Comparison of ENCODE assay signal across 16 mouse cellular contexts in the genomic region with DNA sequence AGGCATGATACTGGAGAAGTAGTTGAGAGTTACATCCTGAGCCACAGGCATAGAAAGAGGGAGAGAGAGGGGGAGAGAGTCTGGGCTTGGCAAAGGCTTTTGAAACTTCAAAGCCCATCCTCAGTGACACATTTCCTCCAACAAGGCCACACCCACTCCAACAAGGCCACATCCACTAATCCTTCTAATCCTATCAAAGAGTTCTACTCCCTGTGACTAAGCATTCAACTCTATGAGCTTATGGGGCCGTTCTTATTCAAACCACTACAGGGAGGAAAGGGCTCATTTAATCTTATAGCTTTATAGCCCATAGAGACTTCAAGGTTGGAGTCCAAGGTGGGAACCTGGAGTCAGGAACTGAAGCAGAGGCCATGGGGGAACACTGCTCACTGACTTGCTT. TPM values are rescaled to one million over a fixed set of nuclear protein-coding genes. Genes with fewer than 3 reads are reported as not detected.
"Had no signal": no experiment of that assay in that cellular context is flagged by ENCODE, and none has a peak within 500 bp of the region (broad histone marks: within the 10 kb centered on the region; RNA-seq: fewer than 3 reads in every experiment).

No protein-coding gene starts in this region.

- H3K27me3 ChIP-seq: megakaryocyte, embryonic 14.5 days; midbrain, embryonic 13.5 days; midbrain, embryonic 15.5 days; neural tube, embryonic 12.5 days; stomach, embryonic 15.5 days had no signal

- H3K4me3 ChIP-seq: megakaryocyte, embryonic 14.5 days; midbrain, embryonic 13.5 days; midbrain, embryonic 15.5 days; neural tube, embryonic 12.5 days; stomach, embryonic 15.5 days had no signal

- DNase-seq: lung, adult 18-20 months; lung, embryonic 14.5 days; lung, postnatal 10 days; right cerebral cortex, postnatal 14 days; thymus, adult 2 months; thymus, postnatal 25 days; thymus, postnatal 4 days had no signal

- H3K27ac ChIP-seq: liver, embryonic 14.5 days; macrophage; midbrain, embryonic 13.5 days; midbrain, embryonic 15.5 days; neural tube, embryonic 12.5 days; stomach, embryonic 15.5 days; stomach, postnatal 0 days had no signal

- H3K4me2 ChIP-seq: lung, embryonic 14.5 days; midbrain, embryonic 13.5 days; midbrain, embryonic 15.5 days; neural tube, embryonic 12.5 days; stomach, embryonic 15.5 days had no signal

- H3K9ac ChIP-seq: liver, embryonic 14.5 days; lung, embryonic 14.5 days; midbrain, embryonic 13.5 days; midbrain, embryonic 15.5 days; neural tube, embryonic 12.5 days; stomach, embryonic 15.5 days had no signal

- H3K36me3 ChIP-seq: midbrain, embryonic 13.5 days; midbrain, embryonic 15.5 days; neural tube, embryonic 12.5 days; stomach, embryonic 15.5 days had no signal

- H3K9me3 ChIP-seq: midbrain, embryonic 13.5 days; midbrain, embryonic 15.5 days; neural tube, embryonic 12.5 days; stomach, embryonic 15.5 days had no signal

- H3K4me1 ChIP-seq: megakaryocyte, embryonic 14.5 days; midbrain, embryonic 13.5 days; midbrain, embryonic 15.5 days; neural tube, embryonic 12.5 days; stomach, embryonic 15.5 days had no signal

- ATAC-seq: midbrain, embryonic 13.5 days; midbrain, embryonic 15.5 days had no signal

RNA-seq across cellular contexts. Expression of gene Ajap1, which starts 39.0 kb away (rescaled TPM):
- polyA plus RNA-seq: lung, embryonic 14.5 days; macrophage; testis, adult 2 months had no signal
